Mouse (Mus musculus) gastrocnemius, postnatal 4 days (tissue): ENCODE results near the gene Ifitm1. TPM values are rescaled to one million over a fixed set of nuclear protein-coding genes. Genes with fewer than 3 reads are reported as not detected.

Source experiments
- DNase-seq, 2 experiments: peaks; one replicate each; pipeline ENCODE4 v3.0.0; 2021 to 2022; ENCODE audit warnings: low spot score in 2 of 2, mixed read lengths in 2 of 2
- long read RNA-seq, 2 experiments: library from polyadenylated mRNA; stranded (forward); transcript quantifications; one replicate each; pipeline ENCODE4 v2.0.0; 2021
- total RNA-seq, 2 experiments: library from RNA; stranded (reverse); gene quantifications; 2 replicates each; pipeline ENCODE4 v1.2.3; 2021

Gene Ifitm1
- total RNA-seq: 1 to 10 TPM; 4.9 to 8.2 TPM
- long read RNA-seq, experiment 1: 0 reads
- long read RNA-seq, experiment 2, partial matches to known transcripts: 0 of 1 reads
- long read RNA-seq, experiment 2, other reads (novel, unspliced or antisense): 0 of 1 reads

DNA sequence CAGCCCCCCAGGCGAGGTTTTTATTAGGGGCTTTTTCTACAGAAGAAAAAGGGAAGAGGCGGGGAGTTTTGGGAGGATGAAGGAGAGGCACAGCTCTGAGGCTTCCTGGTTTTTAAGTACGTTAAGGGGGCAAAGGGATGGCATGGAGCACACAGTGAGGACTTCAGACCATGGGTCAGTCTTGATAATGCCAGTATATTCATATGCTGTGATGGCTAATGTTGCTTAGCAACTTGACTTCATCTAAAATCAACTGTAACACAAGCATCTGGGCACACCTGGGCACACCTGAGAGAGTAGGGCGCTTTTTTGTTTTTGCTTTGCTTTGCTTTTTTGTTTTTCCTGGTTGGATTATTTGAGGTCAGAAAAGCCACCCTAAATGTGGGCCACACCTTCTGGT lies at the start of gene Ifitm1:
Ifitm1 (plus strand) TSS at position 301 of the 400 bp plus-strand sequence.
- DNase-seq: no peak

- no peak for DNase-seq
Measured at GRCm38 (mm10) chr7:140919911-140920310, 47.1 kb upstream of the Ifitm1 start.

DNA sequence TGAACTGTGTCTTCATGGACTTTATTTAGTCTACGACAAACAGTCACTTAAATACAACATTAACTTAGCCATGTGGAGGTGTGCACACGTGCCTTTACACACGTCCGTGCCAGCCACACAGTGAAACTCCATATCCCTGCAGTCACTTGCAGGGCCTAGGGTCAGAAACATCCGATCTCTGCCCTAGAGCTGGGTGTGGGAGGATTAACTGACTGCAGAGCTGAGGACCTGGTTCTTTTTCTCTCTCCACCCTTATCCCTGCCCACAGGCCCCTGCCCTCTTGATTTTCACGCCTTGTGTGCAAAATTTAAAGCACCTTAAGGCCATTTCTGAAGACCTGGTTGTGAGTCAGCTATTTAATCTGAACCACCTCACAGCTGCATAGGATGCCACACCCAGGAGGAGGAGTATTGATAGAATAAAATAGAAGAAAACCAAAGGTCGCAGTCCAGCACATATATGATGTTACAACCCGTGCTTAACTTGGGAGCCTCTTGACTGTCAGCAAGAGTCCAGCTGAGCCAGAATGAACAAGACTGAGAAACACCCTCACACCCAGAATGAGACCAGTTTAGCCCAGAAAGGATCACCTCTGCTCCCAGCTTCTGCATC lies 46.5 kb upstream of the Ifitm1 start, which contains the start of gene Nlrp6:
Nlrp6 (plus strand) TSS at position 485 of the 612 bp plus-strand sequence.
- no peak for DNase-seq

DNA sequence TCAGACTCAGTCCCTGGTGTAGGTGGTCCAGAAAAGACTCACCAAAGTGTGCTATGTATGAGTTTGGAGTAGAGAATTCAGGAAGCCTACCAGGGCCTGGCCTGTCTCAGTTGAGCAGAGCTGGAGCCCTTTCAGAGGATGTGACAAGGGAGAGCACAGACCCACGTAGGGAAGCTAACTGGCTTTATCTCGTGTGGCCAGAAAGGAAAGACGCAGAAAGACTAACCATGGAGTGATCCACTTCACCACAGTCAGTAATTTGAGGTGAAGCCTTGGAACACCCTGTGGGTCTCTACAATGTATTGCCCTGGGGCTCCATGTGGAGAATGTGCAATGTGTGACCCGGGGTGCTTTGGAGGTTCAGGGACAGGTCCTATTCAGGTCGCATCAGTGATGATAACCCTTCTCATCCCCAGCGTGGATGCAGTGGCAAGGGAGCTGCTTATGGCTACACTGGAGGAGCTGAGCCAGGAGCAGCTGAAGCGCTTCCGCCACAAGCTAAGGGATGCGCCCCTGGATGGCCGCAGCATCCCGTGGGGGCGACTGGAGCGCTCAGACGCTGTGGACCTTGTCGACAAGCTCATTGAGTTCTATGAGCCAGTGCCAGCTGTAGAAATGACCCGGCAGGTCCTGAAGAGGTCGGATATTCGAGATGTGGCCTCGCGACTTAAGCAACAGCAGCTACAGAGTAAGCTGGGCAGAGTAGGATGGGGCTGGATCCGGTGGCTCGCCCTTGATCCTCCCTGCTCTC lies 45.6 kb upstream of the Ifitm1 start:
- no peak for DNase-seq

DNA sequence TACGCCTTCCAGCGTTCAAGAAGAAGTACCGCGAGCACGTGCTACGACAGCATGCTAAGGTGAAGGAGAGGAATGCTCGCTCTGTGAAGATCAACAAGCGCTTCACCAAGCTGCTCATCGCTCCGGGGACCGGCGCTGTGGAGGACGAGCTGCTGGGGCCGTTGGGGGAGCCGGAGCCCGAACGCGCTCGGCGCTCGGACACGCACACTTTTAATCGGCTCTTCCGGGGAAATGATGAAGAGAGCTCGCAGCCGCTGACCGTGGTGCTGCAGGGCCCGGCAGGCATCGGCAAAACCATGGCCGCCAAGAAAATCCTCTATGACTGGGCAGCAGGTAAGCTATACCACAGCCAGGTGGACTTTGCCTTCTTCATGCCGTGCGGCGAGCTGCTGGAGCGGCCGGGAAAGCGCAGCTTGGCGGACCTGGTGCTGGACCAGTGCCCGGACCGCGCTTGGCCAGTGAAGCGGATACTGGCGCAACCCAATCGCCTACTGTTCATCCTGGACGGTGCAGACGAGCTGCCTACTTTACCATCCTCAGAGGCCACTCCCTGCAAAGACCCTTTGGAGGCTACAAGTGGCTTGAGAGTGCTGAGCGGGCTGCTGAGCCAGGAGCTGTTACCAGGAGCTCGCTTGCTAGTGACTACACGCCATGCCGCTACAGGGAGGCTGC lies 44.5 kb upstream of the Ifitm1 start:
- peak in 1 of 2 experiments; percentile 51 for DNase-seq

- DNase-seq: no peak
Measured at GRCm38 (mm10) chr7:140923070-140923775, 43.8 kb upstream of the Ifitm1 start.

- DNase-seq: no peak
Measured at GRCm38 (mm10) chr7:140927181-140927580, 39.8 kb upstream of the Ifitm1 start.

DNA sequence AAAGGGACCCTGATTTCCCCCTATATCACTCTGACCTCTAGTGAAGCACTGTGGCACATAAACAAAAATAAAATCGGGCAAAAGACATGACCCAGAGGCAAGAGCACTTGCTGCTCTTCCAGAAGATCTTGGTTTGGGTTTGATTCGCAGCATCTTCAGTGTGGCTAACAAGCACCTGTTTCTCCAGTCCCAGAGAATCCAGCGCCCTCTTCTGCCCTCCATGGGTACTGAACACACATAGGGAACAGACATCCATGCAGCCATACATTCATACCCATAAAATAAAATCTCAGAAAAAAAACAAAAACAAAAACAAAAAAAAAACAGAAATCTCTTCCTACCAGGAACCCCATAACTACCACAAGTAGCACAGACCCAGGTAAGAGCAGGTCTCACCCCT lies 28.6 kb upstream of the Ifitm1 start:
- DNase-seq: no peak

- no peak for DNase-seq
Measured at GRCm38 (mm10) chr7:140938896-140939295, 28.1 kb upstream of the Ifitm1 start.

GRCm38 (mm10) chr7:140939669-140940171 lies 27.3 kb upstream of the Ifitm1 start:
- DNase-seq: no peak

GRCm38 (mm10) chr7:140941222-140942051 lies 25.6 kb upstream of the Ifitm1 start, which contains the start of gene Pgghg:
TSS of gene Pgghg (plus strand) at chr7:140941391.
- peak; percentile 80 to 89 for DNase-seq

- no peak for DNase-seq
Measured at GRCm38 (mm10) chr7:140942341-140942740, 24.7 kb upstream of the Ifitm1 start.

DNA sequence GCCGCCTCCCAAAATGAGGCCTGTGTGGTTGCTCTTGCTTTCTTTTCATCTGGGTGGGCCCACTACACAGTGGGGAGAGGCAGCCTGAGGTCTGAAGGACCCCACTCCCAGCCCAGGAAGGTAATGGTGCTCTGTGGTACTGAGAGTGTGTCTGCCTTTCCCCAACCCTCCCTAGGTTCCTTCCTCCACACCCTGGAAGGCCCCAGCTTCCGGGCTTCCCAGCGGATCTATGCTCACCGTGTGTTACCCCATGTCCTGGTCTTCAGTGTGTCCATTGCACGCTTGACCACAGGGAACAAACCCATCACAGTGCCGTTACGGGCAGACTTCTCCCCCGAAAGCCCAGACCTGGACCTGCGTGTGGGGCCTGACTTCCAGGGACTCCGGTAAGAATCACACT lies 24.2 kb upstream of the Ifitm1 start:
- DNase-seq: no peak

DNA sequence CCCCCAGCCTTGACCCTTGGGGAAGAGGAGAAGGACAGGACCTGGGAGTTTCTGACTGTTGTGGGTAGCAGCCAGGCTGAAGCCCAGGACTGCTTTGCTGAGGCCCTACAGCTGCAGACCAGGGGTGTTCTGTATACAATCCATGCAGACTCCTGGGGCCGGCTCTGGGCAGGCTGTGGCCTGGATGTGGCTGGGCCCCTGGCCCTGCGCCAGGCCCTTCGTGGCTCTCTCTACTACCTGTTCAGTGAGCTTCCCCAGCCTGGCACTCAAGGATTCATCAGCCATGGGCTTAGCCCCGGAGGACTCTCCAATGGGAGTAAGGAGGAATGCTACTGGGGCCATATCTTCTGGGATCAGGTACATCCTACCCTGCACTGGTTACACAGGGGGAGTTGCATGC lies 23.7 kb upstream of the Ifitm1 start:
- no peak for DNase-seq

DNA sequence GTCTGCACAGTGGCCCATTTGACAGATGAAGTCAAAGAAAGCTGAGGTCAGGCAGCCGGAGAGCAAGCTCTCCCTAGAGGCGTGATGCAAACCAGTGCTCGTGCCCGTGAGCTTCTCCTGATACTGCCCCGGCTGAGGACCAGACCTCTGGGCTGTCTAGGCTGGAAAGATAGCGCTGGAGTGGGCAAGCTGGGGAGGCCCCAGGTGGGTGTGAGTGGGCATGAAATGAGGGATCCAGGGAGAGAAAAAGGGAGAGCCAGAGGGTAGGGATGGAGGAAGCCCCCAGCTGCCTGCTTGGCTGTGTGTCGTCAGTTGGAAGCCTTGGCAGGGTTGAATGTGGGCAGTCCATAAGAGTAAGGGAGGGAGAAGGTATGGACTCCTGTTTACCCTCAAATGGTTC lies 22.8 kb upstream of the Ifitm1 start:
- DNase-seq: no peak

- DNase-seq: no peak
Measured at GRCm38 (mm10) chr7:140945247-140945646, 21.8 kb upstream of the Ifitm1 start.

- no peak for DNase-seq
Measured at GRCm38 (mm10) chr7:140946311-140946710, 20.7 kb upstream of the Ifitm1 start.

DNA sequence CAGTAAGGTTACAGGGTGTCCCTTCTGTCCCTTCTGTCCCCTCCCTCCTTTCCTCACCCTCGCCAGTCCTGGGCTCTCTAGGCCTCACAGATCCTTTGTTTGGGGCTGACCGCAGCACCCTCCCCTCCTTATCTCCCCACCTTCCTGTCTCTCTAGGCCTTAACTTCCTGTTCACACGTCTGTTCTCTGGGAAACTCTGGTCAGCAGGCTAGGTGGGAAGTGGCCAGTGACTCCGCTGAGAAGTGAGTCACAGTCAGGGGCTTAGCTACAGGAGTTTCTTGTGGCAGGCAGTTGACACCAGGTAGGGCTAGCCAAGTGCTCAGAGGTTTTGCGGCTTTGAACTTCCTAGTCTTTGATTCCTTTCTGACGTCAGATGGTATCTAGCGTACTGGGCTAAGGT lies 20.0 kb upstream of the Ifitm1 start:
- no peak for DNase-seq

DNA sequence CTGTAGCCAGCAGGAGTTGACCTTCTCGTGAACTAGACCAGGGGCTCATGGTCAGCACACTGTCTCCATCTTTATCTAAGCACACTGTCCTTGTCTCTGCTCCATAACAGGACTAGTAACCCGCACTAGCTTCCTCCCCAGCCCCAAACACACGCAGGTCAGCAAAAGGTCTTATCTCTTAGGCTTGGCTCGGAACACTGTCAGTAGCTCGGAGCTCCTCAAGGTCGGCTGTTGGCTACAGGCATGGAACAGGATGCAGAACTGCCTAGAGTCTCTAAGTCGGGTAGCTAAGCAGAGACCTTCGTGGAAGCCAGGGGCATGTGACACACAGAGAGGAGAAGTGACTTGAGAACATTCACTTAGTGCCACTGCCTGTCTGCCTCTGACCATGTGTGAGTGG lies 18.9 kb upstream of the Ifitm1 start:
- no peak for DNase-seq

DNA sequence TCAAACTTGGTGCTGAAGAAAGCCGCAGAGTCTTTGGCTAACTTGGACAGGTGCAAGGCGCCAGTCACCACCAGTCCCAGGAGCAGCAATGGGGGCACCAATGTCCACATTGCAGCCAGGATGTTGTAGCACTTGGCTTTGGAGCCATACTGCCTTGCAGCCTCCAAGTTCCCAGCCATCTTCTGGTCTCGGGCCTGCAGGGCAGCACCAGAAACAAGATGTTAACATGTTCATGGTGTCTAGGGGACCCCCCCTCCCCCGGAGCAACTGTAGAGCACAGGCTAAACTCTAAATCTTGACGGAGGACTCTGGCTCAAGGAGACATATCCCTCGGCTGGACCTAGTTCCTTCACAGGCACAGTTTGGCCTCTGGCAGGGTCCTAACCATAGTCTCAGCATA lies 17.8 kb upstream of the Ifitm1 start:
- DNase-seq: no peak
